30 mouse cellular contexts compared by ENCODE assay signal in the genomic region with DNA sequence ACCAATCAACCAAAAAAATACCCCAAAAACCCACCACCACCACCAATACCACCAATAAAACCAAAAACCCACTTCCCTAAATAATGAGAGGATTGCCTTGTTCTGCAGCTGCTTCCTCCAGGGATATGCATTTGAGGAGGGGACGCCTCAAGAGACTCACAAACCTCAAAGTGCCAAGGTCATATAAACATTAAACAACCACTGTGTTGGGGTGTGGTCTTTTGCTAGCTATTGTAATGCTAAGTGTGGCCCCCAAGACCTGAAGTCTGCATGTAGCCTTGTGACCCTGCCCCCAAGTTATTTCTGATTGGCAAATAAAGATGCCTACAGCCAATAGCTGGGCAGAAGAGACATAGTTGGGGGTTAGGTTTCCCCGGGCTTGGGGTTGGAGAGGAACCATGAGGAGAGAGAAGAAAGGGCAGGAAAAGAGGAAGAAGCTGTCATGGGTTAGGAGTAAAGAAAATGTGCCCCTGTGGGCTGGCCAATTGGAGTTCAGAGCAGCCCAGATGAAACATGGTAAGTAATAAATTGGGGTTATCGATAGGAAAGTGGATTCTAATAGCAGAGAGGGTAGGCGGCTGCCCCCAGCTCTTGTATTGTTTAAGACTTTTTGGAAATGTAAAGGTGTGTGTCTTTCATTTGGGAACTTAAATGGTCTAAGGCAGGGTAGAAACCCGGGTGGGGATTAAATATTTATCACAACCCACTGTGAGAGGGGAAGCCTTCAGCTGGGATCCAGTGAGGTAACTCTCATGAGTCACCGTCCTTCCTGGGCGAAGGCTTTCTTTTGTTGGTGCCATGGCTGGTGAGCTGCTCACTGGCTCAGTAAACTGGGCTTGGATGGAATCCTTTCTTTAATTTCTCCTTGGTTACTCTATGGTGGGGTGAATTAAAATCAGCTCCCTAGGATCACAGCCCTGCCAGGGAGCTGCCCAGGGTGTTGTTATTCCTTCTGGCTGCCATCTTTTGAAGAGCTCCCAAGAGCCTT. TPM values are rescaled to one million over a fixed set of nuclear protein-coding genes. Genes with fewer than 3 reads are reported as not detected.
DNase-seq lines count a peak whose midpoint lies in the region; ATAC-seq lines count a peak whose summit lies in the region.
"Had no signal": no experiment of that assay in that cellular context is flagged by ENCODE, and none has a peak within 500 bp of the region (broad histone marks: within the 10 kb centered on the region; RNA-seq: fewer than 3 reads in every experiment).

No protein-coding gene starts in this region.

- peak; percentile 13 for DNase-seq in heart, adult 11 months
- no peak for DNase-seq in heart, adult 9 months (ENCODE audit: low spot score in 2 of 2)
- peak; percentile 18 for DNase-seq in intestine, embryonic 14.5 days (ENCODE audit: low spot score)
- DNase-seq in embryo, embryonic 9.5 days (ENCODE audit: extremely low spot score): no peak
- DNase-seq in thymus, postnatal 25 days: no peak
- DNase-seq: adrenal gland, postnatal 25 days; cerebellum, adult 11-12 months; cerebellum, adult 9-11 months; gastrocnemius, adult 2 months; heart, postnatal 4 days; kidney, postnatal 4 days; layer of hippocampus, adult 9-11 months; liver; lung, adult 2 months; lung, postnatal 14 days; right cerebral cortex, postnatal 25 days; thymus, postnatal 14 days had no signal

- 83% methylated on average over 7 of the region's 7 CpGs for WGBS in intestine, embryonic 14.5 days
- 79% methylated on average over 7 of the region's 7 CpGs for WGBS in intestine, embryonic 15.5 days

- H3K36me3 ChIP-seq in intestine, embryonic 14.5 days (ENCODE audit: control insufficient read depth, insufficient read depth, low read length): no peaks in the 10 kb centered on the region
- no peaks in the 10 kb centered on the region for H3K36me3 ChIP-seq in intestine, embryonic 15.5 days
- H3K36me3 ChIP-seq: heart, embryonic 12.5 days; midbrain, embryonic 12.5 days; stomach, embryonic 15.5 days had no signal

- no peak overlapping the region for H3K4me3 ChIP-seq in intestine, embryonic 14.5 days (ENCODE audit: low read depth, low read length)
- H3K4me3 ChIP-seq in intestine, embryonic 15.5 days (replicated peaks): no peak overlapping the region
- H3K4me3 ChIP-seq: erythroblast, embryonic 14.5 days; gastrocnemius, adult 2 months; heart, embryonic 12.5 days; midbrain, embryonic 12.5 days; stomach, embryonic 15.5 days had no signal

- H3K9me3 ChIP-seq in intestine, embryonic 14.5 days (ENCODE audit: control insufficient read depth, low read length): no peaks in the 10 kb centered on the region
- H3K9me3 ChIP-seq in intestine, embryonic 15.5 days: no peaks in the 10 kb centered on the region
- H3K9me3 ChIP-seq: heart, embryonic 12.5 days; midbrain, embryonic 12.5 days; stomach, embryonic 15.5 days had no signal

- no peaks in the 10 kb centered on the region for H3K4me1 ChIP-seq in intestine, embryonic 14.5 days (replicated peaks; ENCODE audit: control insufficient read depth, insufficient read depth, low read length)
- peaks cover 7% of the 10 kb centered on the region for H3K4me1 ChIP-seq in intestine, embryonic 15.5 days (replicated peaks)

- no peak overlapping the region for H3K9ac ChIP-seq in intestine, embryonic 14.5 days (ENCODE audit: low read length)
- no peak overlapping the region for H3K9ac ChIP-seq in intestine, embryonic 15.5 days
- H3K9ac ChIP-seq: heart, embryonic 12.5 days; liver, embryonic 14.5 days; midbrain, embryonic 12.5 days; stomach, embryonic 15.5 days had no signal

- ATAC-seq in intestine, embryonic 14.5 days (replicated peaks; ENCODE audit: low FRiP score, low TSS enrichment, low read depth): no peak
- ATAC-seq in intestine, embryonic 15.5 days: no peak
- peak; percentile 59 for ATAC-seq in common myeloid progenitor, adult 5-6 weeks (replicated peaks; ENCODE audit: low read depth, poor library complexity, severe bottlenecking)
- ATAC-seq in megakaryocyte progenitor cell, adult 5-6 weeks (replicated peaks; ENCODE audit: poor library complexity): peak; percentile 66; the same call in 1 of the 2 replicates
- ATAC-seq: forebrain, embryonic 16.5 days; intestine, embryonic 16.5 days had no signal

- H3K4me2 ChIP-seq in intestine, embryonic 14.5 days (ENCODE audit: low read length): no peak overlapping the region
- H3K4me2 ChIP-seq in intestine, embryonic 15.5 days (replicated peaks): no peak overlapping the region
- H3K4me2 ChIP-seq: heart, embryonic 12.5 days; midbrain, embryonic 12.5 days; stomach, embryonic 15.5 days had no signal

- H3K27me3 ChIP-seq in intestine, embryonic 14.5 days (replicated peaks; ENCODE audit: control insufficient read depth, insufficient read depth, low read length): peaks cover 4% of the 10 kb centered on the region; the same call in 1 of the 2 replicates
- no peaks in the 10 kb centered on the region for H3K27me3 ChIP-seq in intestine, embryonic 15.5 days (replicated peaks)
- H3K27me3 ChIP-seq: CH12.LX; heart, embryonic 12.5 days; stomach, embryonic 15.5 days had no signal

- H3K27ac ChIP-seq in intestine, embryonic 14.5 days (ENCODE audit: low read depth): no peak overlapping the region
- no peak overlapping the region for H3K27ac ChIP-seq in intestine, embryonic 15.5 days
- H3K27ac ChIP-seq: gastrocnemius, adult 2 months; kidney, postnatal 0 days; liver, embryonic 14.5 days; midbrain, embryonic 12.5 days; stomach, embryonic 15.5 days had no signal

RNA-seq across cellular contexts. Expression of a gene that starts 4.5 kb away (rescaled TPM):
- 4.2 and 4.9 TPM in 2 replicates for polyA plus RNA-seq in intestine, embryonic 14.5 days (2014; fragmentation: Nextera tagmentation; extraction: Ambion mirVana)
- 2.6 and 2.8 TPM in 2 replicates for polyA plus RNA-seq in intestine, embryonic 15.5 days (2015; fragmentation: Nextera tagmentation; extraction: Ambion mirVana)
- 0.18 TPM in 1 of 2 replicates, not detected in the other for total RNA-seq in common myeloid progenitor, adult 5-6 weeks (2017)
- 0.10 TPM in 1 of 2 replicates, not detected in the other for total RNA-seq in megakaryocyte progenitor cell, adult 5-6 weeks (2015)
- 0.14 TPM in 1 of 2 replicates, not detected in the other for total RNA-seq in megakaryocyte progenitor cell, adult 5-6 weeks (2017)
- total RNA-seq: CH12.LX, MEL had no signal
- polyA plus RNA-seq: erythroblast, embryonic 14.5 days had no signal

Comparison
In these comparisons a context has a peak if more than half of its experiments do, and no peak if none do; other contexts are left out.
1. DNase-seq: peak in heart, adult 11 months (single experiment) and intestine, embryonic 14.5 days (single experiment); none in heart, adult 9 months (0 of 2), embryo, embryonic 9.5 days (single experiment) and thymus, postnatal 25 days (single experiment).
2. ATAC-seq: peak in common myeloid progenitor, adult 5-6 weeks (single experiment) and megakaryocyte progenitor cell, adult 5-6 weeks (single experiment); none in intestine, embryonic 14.5 days (single experiment) and intestine, embryonic 15.5 days (single experiment).